Mouse (Mus musculus) hindlimb bud, embryonic 11.5 days (tissue): ENCODE results near the gene Samd4b.

Source experiments
- DNase-seq: peaks from one replicate; pipeline ENCODE4 v3.0.0-alpha.2; 2012; ENCODE audit warnings: low read depth, low spot score; ENCODE audit errors: extremely low spot score

The Samd4b gene

GRCm38 (mm10) chr7:28367663-28368275 lies 230.2 kb downstream of the Samd4b start:
- no peak for DNase-seq

GRCm38 (mm10) chr7:28362441-28363060 lies 235.4 kb downstream of the Samd4b start:
- DNase-seq = no peak

- no peak for DNase-seq
These were observed 236.2 kb downstream of the Samd4b start for GRCm38 (mm10) chr7:28361647-28362341.

- no peak for DNase-seq
These were observed 237.7 kb downstream of the Samd4b start for GRCm38 (mm10) chr7:28360291-28360690.

GRCm38 (mm10) chr7:28359854-28360253 lies 238.1 kb downstream of the Samd4b start:
- DNase-seq = no peak

GRCm38 (mm10) chr7:28358431-28358830 lies 239.5 kb downstream of the Samd4b start:
- DNase-seq = no peak

- no peak for DNase-seq
These were observed 240.0 kb downstream of the Samd4b start for GRCm38 (mm10) chr7:28357984-28358383.

- no peak for DNase-seq
These were observed 241.0 kb downstream of the Samd4b start for GRCm38 (mm10) chr7:28356981-28357380.

GRCm38 (mm10) chr7:28355221-28355620 lies 242.7 kb downstream of the Samd4b start:
- no peak for DNase-seq

- DNase-seq = no peak
These were observed 243.3 kb downstream of the Samd4b start for GRCm38 (mm10) chr7:28354596-28354995.

GRCm38 (mm10) chr7:28354113-28354581 lies 243.8 kb downstream of the Samd4b start:
- DNase-seq = no peak

- no peak for DNase-seq
These were observed 244.7 kb downstream of the Samd4b start for GRCm38 (mm10) chr7:28353267-28353666.

GRCm38 (mm10) chr7:28351676-28352191 lies 246.2 kb downstream of the Samd4b start:
- no peak for DNase-seq

GRCm38 (mm10) chr7:28350155-28350883 lies 247.6 kb downstream of the Samd4b start, which contains the start of gene Rps16:
TSS of gene Rps16 (plus strand) at chr7:28350652.
- peak; percentile 92 for DNase-seq
